Mouse (Mus musculus): ENCODE results near the gene Tbc1d1. TPM values are rescaled to one million over a fixed set of nuclear protein-coding genes. Genes with fewer than 3 reads are reported as not detected.
A peak's percentile ranks its signal among the peaks of the same experiment; 100 is the strongest.

Tbc1d1 gene
- polyA plus RNA-seq, 1 experiment from 2014 or later, result 36.3 TPM

- 0 out of 2 replicates have a peak, but pooled peaks cover 7% of the 10 kb centered on the region for H3K36me3 ChIP-seq
- H3K9me3 ChIP-seq (replicated peaks), result peaks cover 8% of the 10 kb centered on the region; the same call in 1 of the 2 replicates
- peaks cover 5% of the 10 kb centered on the region; the same call in 1 of the 2 replicates for H3K4me1 ChIP-seq
- H3K27ac ChIP-seq, result no peak overlapping the region
- no peak overlapping the region for H3K9ac ChIP-seq
- no peak overlapping the region for H3K4me2 ChIP-seq
- 95% methylated on average over 5 of the region's 5 CpGs for WGBS
- ATAC-seq (replicated peaks; ENCODE audit: low FRiP score), result no peak
- H3K27me3 ChIP-seq, result no peaks in the 10 kb centered on the region
- no peak overlapping the region for H3K4me3 ChIP-seq (replicated peaks)
Observed at GRCm38 (mm10) chr5:64190892-64191291, 34.8 kb downstream of the Tbc1d1 start.

- H3K36me3 ChIP-seq, result 0 out of 2 replicates have a peak, but pooled peaks cover 7% of the 10 kb centered on the region
- 0 out of 2 replicates have a peak overlapping the region, but pooled peaks have one; percentile 6 for H3K4me3 ChIP-seq (replicated peaks)
- H3K4me1 ChIP-seq, result peaks cover 14% of the 10 kb centered on the region
- no peak overlapping the region for H3K9ac ChIP-seq
- H3K27me3 ChIP-seq, result no peaks in the 10 kb centered on the region
- peak overlapping the region; percentile 43 for H3K4me2 ChIP-seq
- ATAC-seq (replicated peaks; ENCODE audit: low FRiP score), result 0 out of 2 replicates have a peak, but pooled peaks have one; percentile 59
- H3K9me3 ChIP-seq (replicated peaks), result peaks cover 8% of the 10 kb centered on the region; the same call in 1 of the 2 replicates
- no peak overlapping the region for H3K27ac ChIP-seq
- WGBS, result 17% methylated on average over 11 of the region's 11 CpGs
Observed at GRCm38 (mm10) chr5:64193353-64193752, 37.2 kb downstream of the Tbc1d1 start.

GRCm38 (mm10) chr5:64196250-64196865, 40.3 kb downstream of the Tbc1d1 start:
- 89% methylated on average over 1 of the region's 1 CpGs for WGBS
- Histone ChIP-seq H3K36me3 (no peaks in the 10 kb centered on the region), H3K27me3 (no peaks in the 10 kb centered on the region), H3K9ac (no peak overlapping the region), H3K9me3 (replicated peaks) (0 out of 2 replicates have a peak, but pooled peaks cover 4% of the 10 kb centered on the region), H3K4me2 (no peak overlapping the region), H3K27ac (no peak overlapping the region), H3K4me3 (replicated peaks) (no peak overlapping the region), H3K4me1 (peaks cover 18% of the 10 kb centered on the region)
- 0 out of 2 replicates have a peak, but pooled peaks have one; percentile 16 for ATAC-seq (replicated peaks; ENCODE audit: low FRiP score)

- H3K4me1 ChIP-seq, result peaks cover 18% of the 10 kb centered on the region
- H3K36me3 ChIP-seq, result no peaks in the 10 kb centered on the region
- no peak overlapping the region for H3K4me3 ChIP-seq (replicated peaks)
- WGBS, result 62% methylated on average over 5 of the region's 5 CpGs
- H3K9ac ChIP-seq, result no peak overlapping the region
- H3K27me3 ChIP-seq, result no peaks in the 10 kb centered on the region
- H3K27ac ChIP-seq, result no peak overlapping the region
- H3K9me3 ChIP-seq (replicated peaks), result 0 out of 2 replicates have a peak, but pooled peaks cover under 1% of the 10 kb centered on the region
- 0 out of 2 replicates have a peak, but pooled peaks have one; percentile 29 for ATAC-seq (replicated peaks; ENCODE audit: low FRiP score)
- no peak overlapping the region for H3K4me2 ChIP-seq
Observed at GRCm38 (mm10) chr5:64196866-64197321, 40.8 kb downstream of the Tbc1d1 start.

- Histone ChIP-seq H3K27me3 (no peaks in the 10 kb centered on the region), H3K9me3 (replicated peaks) (no peaks in the 10 kb centered on the region), H3K27ac (no peak overlapping the region), H3K9ac (no peak overlapping the region), H3K4me1 (peaks cover 13% of the 10 kb centered on the region), H3K4me3 (replicated peaks) (no peak overlapping the region), H3K36me3 (no peaks in the 10 kb centered on the region), H3K4me2 (no peak overlapping the region)
- ATAC-seq (replicated peaks; ENCODE audit: low FRiP score), result no peak
- WGBS, result 76% methylated on average over 7 of the region's 7 CpGs
Observed at GRCm38 (mm10) chr5:64198624-64199023, 42.5 kb downstream of the Tbc1d1 start.

- no peaks in the 10 kb centered on the region for H3K27me3 ChIP-seq
- 27% methylated on average over 5 of the region's 5 CpGs for WGBS
- H3K9me3 ChIP-seq (replicated peaks), result no peaks in the 10 kb centered on the region
- no peak overlapping the region for H3K27ac ChIP-seq
- no peaks in the 10 kb centered on the region for H3K36me3 ChIP-seq
- no peak overlapping the region for H3K4me2 ChIP-seq
- no peak overlapping the region for H3K9ac ChIP-seq
- H3K4me1 ChIP-seq, result peaks cover 13% of the 10 kb centered on the region
- ATAC-seq (replicated peaks; ENCODE audit: low FRiP score), result no peak
- no peak overlapping the region for H3K4me3 ChIP-seq (replicated peaks)
Observed at GRCm38 (mm10) chr5:64201071-64201470, 45.0 kb downstream of the Tbc1d1 start.

GRCm38 (mm10) chr5:64202306-64202705, 46.2 kb downstream of the Tbc1d1 start:
- H3K27ac ChIP-seq, result no peak overlapping the region
- H3K36me3 ChIP-seq, result no peaks in the 10 kb centered on the region
- no peak overlapping the region for H3K4me2 ChIP-seq
- H3K9ac ChIP-seq, result no peak overlapping the region
- peaks cover 5% of the 10 kb centered on the region for H3K4me1 ChIP-seq
- H3K9me3 ChIP-seq (replicated peaks), result no peaks in the 10 kb centered on the region
- H3K4me3 ChIP-seq (replicated peaks), result no peak overlapping the region
- H3K27me3 ChIP-seq, result no peaks in the 10 kb centered on the region
- WGBS, result 48% methylated on average over 2 of the region's 2 CpGs
- ATAC-seq (replicated peaks; ENCODE audit: low FRiP score), result no peak

- no peak for ATAC-seq (replicated peaks; ENCODE audit: low FRiP score)
Observed at GRCm38 (mm10) chr5:64205610-64206009, 49.5 kb downstream of the Tbc1d1 start.

GRCm38 (mm10) chr5:64206431-64206830, 50.3 kb downstream of the Tbc1d1 start:
- no peak overlapping the region for H3K4me2 ChIP-seq
- H3K4me1 ChIP-seq, result peaks cover 2% of the 10 kb centered on the region; the same call in 1 of the 2 replicates
- H3K9ac ChIP-seq, result no peak overlapping the region
- no peaks in the 10 kb centered on the region for H3K36me3 ChIP-seq
- 63% methylated on average over 3 of the region's 3 CpGs for WGBS
- no peak overlapping the region for H3K4me3 ChIP-seq (replicated peaks)
- no peak for ATAC-seq (replicated peaks; ENCODE audit: low FRiP score)
- no peaks in the 10 kb centered on the region for H3K9me3 ChIP-seq (replicated peaks)
- H3K27me3 ChIP-seq, result no peaks in the 10 kb centered on the region
- H3K27ac ChIP-seq, result no peak overlapping the region

More at GRCm38 (mm10) chr5:64205610-64206009, 49.5 kb downstream of the Tbc1d1 start:
- Histone ChIP-seq H3K4me2 (no peak overlapping the region), H3K4me3 (replicated peaks) (no peak overlapping the region), H3K27me3 (no peaks in the 10 kb centered on the region), H3K36me3 (no peaks in the 10 kb centered on the region), H3K27ac (no peak overlapping the region), H3K9ac (no peak overlapping the region), H3K4me1 (peaks cover 4% of the 10 kb centered on the region; the same call in 1 of the 2 replicates), H3K9me3 (replicated peaks) (no peaks in the 10 kb centered on the region)
- 72% methylated on average over 3 of the region's 3 CpGs for WGBS

- no peaks in the 10 kb centered on the region for H3K9me3 ChIP-seq (replicated peaks)
- ATAC-seq (replicated peaks; ENCODE audit: low FRiP score), result no peak
- no peak overlapping the region for H3K4me3 ChIP-seq (replicated peaks)
- H3K4me2 ChIP-seq, result no peak overlapping the region
- H3K4me1 ChIP-seq, result peaks cover 6% of the 10 kb centered on the region
- no peak overlapping the region for H3K9ac ChIP-seq
- 77% methylated on average over 8 of the region's 8 CpGs for WGBS
- no peaks in the 10 kb centered on the region for H3K27me3 ChIP-seq
- no peak overlapping the region for H3K27ac ChIP-seq
- no peaks in the 10 kb centered on the region for H3K36me3 ChIP-seq
Observed at GRCm38 (mm10) chr5:64206875-64207274, 50.8 kb downstream of the Tbc1d1 start.

GRCm38 (mm10) chr5:64207800-64208199, 51.7 kb downstream of the Tbc1d1 start:
- H3K4me3 ChIP-seq (replicated peaks), result no peak overlapping the region
- peaks cover 14% of the 10 kb centered on the region for H3K4me1 ChIP-seq
- H3K27ac ChIP-seq, result no peak overlapping the region
- H3K36me3 ChIP-seq, result no peaks in the 10 kb centered on the region
- no peak overlapping the region for H3K4me2 ChIP-seq
- 90% methylated on average over 6 of the region's 6 CpGs for WGBS
- H3K27me3 ChIP-seq, result no peaks in the 10 kb centered on the region
- no peaks in the 10 kb centered on the region for H3K9me3 ChIP-seq (replicated peaks)
- no peak overlapping the region for H3K9ac ChIP-seq
- ATAC-seq (replicated peaks; ENCODE audit: low FRiP score), result no peak

- H3K27me3 ChIP-seq, result no peaks in the 10 kb centered on the region
- H3K36me3 ChIP-seq, result no peaks in the 10 kb centered on the region
- 72% methylated on average over 4 of the region's 4 CpGs for WGBS
- no peaks in the 10 kb centered on the region for H3K9me3 ChIP-seq (replicated peaks)
- H3K27ac ChIP-seq, result no peak overlapping the region
- H3K4me3 ChIP-seq (replicated peaks), result no peak overlapping the region
- no peak overlapping the region for H3K4me2 ChIP-seq
- peaks cover 14% of the 10 kb centered on the region for H3K4me1 ChIP-seq
- ATAC-seq (replicated peaks; ENCODE audit: low FRiP score), result no peak
- no peak overlapping the region for H3K9ac ChIP-seq
Observed at GRCm38 (mm10) chr5:64210817-64211216, 54.7 kb downstream of the Tbc1d1 start.
